Mouse (Mus musculus) forebrain, embryonic 14.5 days (tissue): Measurements from ENCODE around the gene Cflar. TPM values are rescaled to one million over a fixed set of nuclear protein-coding genes. Genes with fewer than 3 reads are reported as not detected.
"Not testable (repeated sequence)": the region's sequence is repeated elsewhere in the genome, so short reads cannot be mapped to it uniquely, and the experiment has no call there.

ENCODE experiments used
- ATAC-seq: fragments of 200-750 bp; cut with Nextera tagmentation; 2 replicates; pipeline ENCODE4 v1.8.0; 2017; ENCODE audit warnings: mild to moderate bottlenecking, moderate library complexity
- DNase-seq: peaks from one replicate; pipeline ENCODE4 v3.0.0-alpha.2; 2015; ENCODE audit warnings: low spot score
- H3K27ac ChIP-seq: fragments of 300-500 bp; sonication (generic); 2 replicates; pipeline ENCODE4 v1.5.1; 2014; ENCODE audit warnings: low read depth, mild to moderate bottlenecking, control low read depth, low read length, moderate library complexity
- H3K27me3 ChIP-seq: fragments of 300-500 bp; sonication (generic); replicated peaks from 2 replicates; pipeline ENCODE4 v1.6.1; 2014; ENCODE audit warnings: low read length, control low read depth, mixed read lengths; ENCODE audit not compliant: control insufficient read depth, insufficient read depth
- H3K36me3 ChIP-seq: fragments of 300-500 bp; sonication (generic); 2 replicates; pipeline ENCODE4 v1.6.1; 2014; ENCODE audit warnings: low read length, control low read depth; ENCODE audit not compliant: control insufficient read depth, insufficient read depth
- H3K4me1 ChIP-seq: fragments of 300-500 bp; sonication (generic); 2 replicates; pipeline ENCODE4 v1.6.1; 2014; ENCODE audit warnings: antibody characterized with exemption, low read length, control low read depth; ENCODE audit not compliant: control insufficient read depth, insufficient read depth
- H3K4me2 ChIP-seq: fragments of 300-500 bp; sonication (generic); 2 replicates; pipeline ENCODE4 v1.6.1; 2014; ENCODE audit warnings: mild to moderate bottlenecking, control low read depth, low read length
- H3K4me3 ChIP-seq: fragments of 300-500 bp; sonication (generic); 2 replicates; pipeline ENCODE4 v1.5.1; 2014; ENCODE audit warnings: low read depth, low read length, control low read depth
- H3K9ac ChIP-seq: fragments of 300-500 bp; sonication (generic); 2 replicates; pipeline ENCODE4 v1.6.1; 2014; ENCODE audit warnings: mild to moderate bottlenecking, low read length, control low read depth, moderate library complexity
- H3K9me3 ChIP-seq: fragments of 300-500 bp; sonication (generic); replicated peaks from 2 replicates; pipeline ENCODE4 v1.6.1; 2016; ENCODE audit warnings: low read length, control low read depth, mixed read lengths; ENCODE audit not compliant: control insufficient read depth
- WGBS: fragments of 180-500 bp; shearing (Covaris S2); extraction: QIAGEN DNeasy Blood & Tissue Kit; methylation state at CpG from one replicate; pipeline ENCODE4 v1.1.7; 2014; 5-methylcytosine and 5-hydroxymethylcytosine counted together
- polyA plus RNA-seq: library from polyadenylated mRNA; unstranded; fragments of >200 nt; fragmentation: Nextera tagmentation; extraction: Ambion mirVana; gene quantifications from 2 replicates; pipeline ENCODE4 v1.2.1, GENCODE M21; 2014

Gene Cflar
- polyA plus RNA-seq, 1 experiment from 2014 or later, result 18.7 TPM

DNA sequence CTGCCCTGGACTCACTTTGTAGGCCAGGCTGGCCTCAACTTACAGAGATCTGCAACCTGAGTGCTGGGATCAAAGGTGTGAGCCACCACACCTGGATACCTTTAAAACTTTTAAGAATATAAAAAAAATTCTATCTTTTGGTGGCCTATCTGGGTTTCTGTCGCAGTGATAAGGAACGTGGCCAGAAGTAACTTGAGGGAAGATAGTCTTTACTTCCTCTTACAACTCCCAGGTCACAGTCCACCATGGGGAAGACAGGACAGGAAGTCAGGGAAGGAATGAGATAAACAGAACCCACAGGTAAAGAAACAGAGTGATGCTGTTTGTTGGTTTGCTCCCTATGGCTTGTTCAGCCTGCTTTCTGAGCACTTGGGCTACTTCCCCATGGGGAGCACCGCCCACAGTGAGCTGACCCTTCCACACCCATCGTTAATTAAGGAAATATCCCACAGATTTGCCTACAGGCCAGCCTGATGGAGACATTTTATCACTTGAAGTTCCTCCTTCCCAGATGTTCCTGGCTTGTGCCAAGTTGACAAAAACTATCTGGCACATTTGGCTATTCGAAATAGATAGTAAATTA is 10.6 kb upstream of the Cflar start:
- not testable (repeated sequence) for H3K27ac ChIP-seq, ATAC-seq, H3K9ac ChIP-seq, H3K4me1 ChIP-seq, H3K9me3 ChIP-seq, H3K4me2 ChIP-seq, H3K36me3 ChIP-seq, DNase-seq, H3K4me3 ChIP-seq, H3K27me3 ChIP-seq
- WGBS, result 78% methylated on average over 4 of the region's 5 CpGs

DNA sequence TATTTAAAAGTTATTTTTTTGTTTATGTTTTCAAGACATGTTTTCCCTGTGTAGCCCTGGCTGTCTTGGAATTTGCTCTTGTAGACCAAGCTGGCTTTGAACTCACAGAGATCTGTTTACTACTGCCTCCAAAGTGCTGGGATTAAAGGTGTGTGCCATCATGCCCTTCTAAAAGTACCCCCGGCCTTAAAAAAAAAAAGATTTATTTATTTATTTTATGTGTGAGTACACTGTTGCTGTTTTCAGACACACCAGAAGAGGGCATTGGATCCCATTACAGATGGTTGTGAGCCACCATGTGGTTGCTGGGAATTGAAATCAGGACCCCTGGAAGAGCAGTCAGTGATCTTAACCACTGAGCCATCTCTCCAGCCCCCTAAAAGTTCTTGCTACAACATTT is 1.3 kb upstream of the Cflar start:
- H3K27me3 ChIP-seq, H3K4me3 ChIP-seq, H3K4me1 ChIP-seq, ATAC-seq, H3K27ac ChIP-seq, DNase-seq, H3K4me2 ChIP-seq, H3K9me3 ChIP-seq, H3K36me3 ChIP-seq, H3K9ac ChIP-seq: not testable (repeated sequence)
- WGBS, result 91% methylated on average over 1 of the region's 1 CpGs

GRCm38 (mm10) chr1:58710711-58711364 is 470 bp upstream of the Cflar start:
- 51% methylated on average over 10 of the region's 10 CpGs for WGBS
- H3K4me1 ChIP-seq, result no peaks in the 10 kb centered on the region; the same call in 1 of the 2 replicates
- H3K36me3 ChIP-seq, result no peaks in the 10 kb centered on the region

GRCm38 (mm10) chr1:58712076-58713061 is 1.1 kb downstream of the Cflar start:
- no peaks in the 10 kb centered on the region for H3K27me3 ChIP-seq
- no peaks in the 10 kb centered on the region for H3K9me3 ChIP-seq
- ATAC-seq (peak; percentile 67), DNase-seq (peak; percentile 59)
- H3K36me3 ChIP-seq, result 0 out of 2 replicates have a peak, but pooled peaks cover 2% of the 10 kb centered on the region
- 3% methylated on average over 16 of the region's 17 CpGs for WGBS
- H3K4me3 ChIP-seq, result peak overlapping the region; percentile 58
- peak overlapping the region; percentile 67 for H3K4me2 ChIP-seq
- no peaks in the 10 kb centered on the region; the same call in 1 of the 2 replicates for H3K4me1 ChIP-seq
- H3K27ac ChIP-seq, result peak overlapping the region; percentile 86; the same call in 1 of the 2 replicates
- H3K9ac ChIP-seq, result peak overlapping the region; percentile 85

More at GRCm38 (mm10) chr1:58710711-58711364, 470 bp upstream of the Cflar start:
- peak overlapping the region; percentile 86 for H3K27ac ChIP-seq
- H3K27me3 ChIP-seq, result no peaks in the 10 kb centered on the region
- peak overlapping the region; percentile 67 for H3K4me2 ChIP-seq
- H3K4me3 ChIP-seq, result peak overlapping the region; percentile 58
- ATAC-seq (peak; percentile 16; the same call in 1 of the 2 replicates), DNase-seq (no peak)
- peak overlapping the region; percentile 85 for H3K9ac ChIP-seq
- no peaks in the 10 kb centered on the region for H3K9me3 ChIP-seq

GRCm38 (mm10) chr1:58713081-58713892 is 2.0 kb downstream of the Cflar start:
- H3K27ac ChIP-seq, result peak overlapping the region; percentile 56
- peak; percentile 62 for DNase-seq
- ATAC-seq, result peak; percentile 13; the same call in 1 of the 2 replicates

DNA sequence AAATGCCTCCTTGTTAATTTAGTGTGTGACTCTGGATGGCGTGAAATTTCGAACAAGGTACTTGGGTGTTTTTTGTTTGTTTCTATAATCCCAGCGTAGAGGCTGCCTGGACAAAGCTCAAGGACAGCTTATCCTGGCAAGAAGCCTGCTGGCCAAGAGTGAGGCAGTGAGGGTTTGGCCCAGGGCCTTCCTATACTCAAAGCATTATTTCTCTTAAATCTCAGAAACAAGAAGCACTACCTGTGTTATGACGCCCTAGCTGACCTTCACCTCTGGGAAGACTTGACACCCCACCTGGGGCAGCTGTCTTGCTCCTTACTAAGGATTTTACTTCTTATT is 2.6 kb downstream of the Cflar start:
- Histone ChIP-seq H3K27ac (peak overlapping the region; percentile 56; the same call in 1 of the 2 replicates), H3K9ac (peak overlapping the region; percentile 59), H3K4me1 (no peaks in the 10 kb centered on the region; the same call in 1 of the 2 replicates), H3K4me3 (peak overlapping the region; percentile 44), H3K27me3 (no peaks in the 10 kb centered on the region), H3K36me3 (0 out of 2 replicates have a peak, but pooled peaks cover 2% of the 10 kb centered on the region), H3K9me3 (no peaks in the 10 kb centered on the region), H3K4me2 (peak overlapping the region; percentile 67)
- ATAC-seq (no peak), DNase-seq (peak; percentile 47)
- WGBS, result 25% methylated on average over 4 of the region's 4 CpGs

More at GRCm38 (mm10) chr1:58713081-58713892, 2.0 kb downstream of the Cflar start:
- Histone ChIP-seq H3K9ac (peak overlapping the region; percentile 59), H3K4me2 (peak overlapping the region; percentile 67), H3K27me3 (no peaks in the 10 kb centered on the region), H3K36me3 (0 out of 2 replicates have a peak, but pooled peaks cover 2% of the 10 kb centered on the region), H3K4me1 (no peaks in the 10 kb centered on the region; the same call in 1 of the 2 replicates), H3K4me3 (peak overlapping the region; percentile 44), H3K9me3 (no peaks in the 10 kb centered on the region)
- 6% methylated on average over 31 of the region's 31 CpGs for WGBS

GRCm38 (mm10) chr1:58714361-58714760 is 3.1 kb downstream of the Cflar start:
- WGBS, result 74% methylated on average over 1 of the region's 1 CpGs
- DNase-seq (no peak), ATAC-seq (no peak)
- Histone ChIP-seq H3K4me3 (peak overlapping the region; percentile 44; the same call in 1 of the 2 replicates), H3K36me3 (0 out of 2 replicates have a peak, but pooled peaks cover 2% of the 10 kb centered on the region), H3K4me1 (no peaks in the 10 kb centered on the region; the same call in 1 of the 2 replicates), H3K27me3 (no peaks in the 10 kb centered on the region), H3K27ac (no peak overlapping the region), H3K9ac (no peak overlapping the region; the same call in 1 of the 2 replicates), H3K4me2 (peak overlapping the region; percentile 67), H3K9me3 (no peaks in the 10 kb centered on the region)

DNA sequence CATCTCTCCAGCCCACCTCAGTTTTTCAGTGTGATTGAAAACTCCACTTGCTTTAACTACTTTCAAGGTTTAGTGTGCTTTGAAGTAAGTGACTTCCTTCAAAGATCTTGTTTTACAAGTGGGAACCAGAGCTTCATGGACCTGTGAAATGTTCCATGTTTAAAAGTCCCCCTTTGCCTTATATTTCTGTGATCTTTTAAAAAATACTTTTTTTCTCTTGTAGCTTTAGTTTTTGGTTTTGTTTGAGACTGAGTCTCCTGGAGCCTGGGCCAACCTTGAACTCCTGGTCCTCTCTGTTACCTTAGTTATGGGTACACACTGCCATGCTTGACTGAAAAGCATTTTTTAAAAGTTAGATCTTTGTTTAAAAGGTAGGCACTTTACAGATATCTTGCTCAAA is 4.2 kb downstream of the Cflar start:
- H3K27me3 ChIP-seq, result no peaks in the 10 kb centered on the region
- DNase-seq (no peak), ATAC-seq (no peak)
- H3K4me3 ChIP-seq, result no peak overlapping the region
- H3K9me3 ChIP-seq, result no peaks in the 10 kb centered on the region
- 0 out of 2 replicates have a peak, but pooled peaks cover 2% of the 10 kb centered on the region for H3K36me3 ChIP-seq
- H3K4me1 ChIP-seq, result no peaks in the 10 kb centered on the region; the same call in 1 of the 2 replicates
- H3K9ac ChIP-seq, result no peak overlapping the region
- no peak overlapping the region for H3K27ac ChIP-seq
- no peak overlapping the region for H3K4me2 ChIP-seq
